Mouse (Mus musculus): Measurements from ENCODE around the gene Haghl. TPM values are rescaled to one million over a fixed set of nuclear protein-coding genes. Genes with fewer than 3 reads are reported as not detected.
"Not testable (repeated sequence)": the region's sequence is repeated elsewhere in the genome, so short reads cannot be mapped to it uniquely, and the experiment has no call there.

Gene Haghl
- polyA plus RNA-seq, 2 experiments = 5.8 to 7.6 TPM

- H3K36me3 ChIP-seq (replicated peaks; ENCODE audit: control insufficient read depth, insufficient read depth, low read depth) = no peaks in the 10 kb centered on the region
- H3K9me3 ChIP-seq (ENCODE audit: control insufficient read depth, low read length) = no peaks in the 10 kb centered on the region
- no peaks in the 10 kb centered on the region for H3K27me3 ChIP-seq (ENCODE audit: control insufficient read depth, insufficient read depth, low read length)
- 49% methylated on average over 10 of the region's 10 CpGs for WGBS (ENCODE audit: insufficient replicate concordance)
- no peak overlapping the region for H3K4me2 ChIP-seq (ENCODE audit: low read depth)
- DNase-seq (ENCODE audit: low read depth in 3 of 3, low spot score in 3 of 3) = no peak
- ATAC-seq (ENCODE audit: insufficient read depth) = no peak
- H3K9ac ChIP-seq (replicated peaks) = no peak overlapping the region
- TF ChIP-seq CTCF (IDR thresholded peaks at IDR 0.05; ENCODE audit: low read depth) (no peak), EP300 (IDR thresholded peaks at IDR 0.05; ENCODE audit: low read depth) (no peak)
- H3K4me1 ChIP-seq (replicated peaks; ENCODE audit: control insufficient read depth in 2 of 2, insufficient read depth in 2 of 2, low read length in 1 of 2) = no peaks in the 10 kb centered on the region
- no peak overlapping the region for H3K27ac ChIP-seq
- no peak overlapping the region for H3K4me3 ChIP-seq (ENCODE audit: insufficient read depth in 1 of 2, low read depth in 2 of 2, low read length in 2 of 2)
Measured at GRCm38 (mm10) chr17:25744311-25744710, 41.2 kb downstream of the Haghl start.

DNA sequence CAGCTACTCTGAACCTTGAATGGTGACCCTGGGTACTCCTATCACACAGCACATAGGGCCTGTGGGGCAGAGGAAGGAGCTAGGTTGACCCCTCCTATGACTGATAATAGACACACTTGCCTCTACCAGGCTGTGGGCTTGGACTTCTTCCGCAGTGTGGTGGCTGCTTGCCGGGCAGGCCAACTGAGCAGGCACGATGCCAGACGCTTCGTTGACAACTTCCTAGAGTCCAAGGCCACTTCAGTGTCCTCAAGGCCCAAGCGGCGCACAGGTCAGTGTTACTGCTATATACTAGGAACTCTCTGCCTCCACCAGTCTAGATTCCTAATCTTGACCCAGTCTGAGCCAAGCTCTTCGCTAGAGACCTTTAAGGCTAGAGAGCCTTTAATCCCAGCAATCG is 41.6 kb downstream of the Haghl start:
- Histone ChIP-seq H3K27ac (no peak overlapping the region), H3K9me3 (ENCODE audit: control insufficient read depth, low read length) (no peaks in the 10 kb centered on the region), H3K27me3 (ENCODE audit: control insufficient read depth, insufficient read depth, low read length) (no peaks in the 10 kb centered on the region), H3K36me3 (replicated peaks; ENCODE audit: control insufficient read depth, insufficient read depth, low read depth) (no peaks in the 10 kb centered on the region), H3K4me2 (ENCODE audit: low read depth) (no peak overlapping the region), H3K4me1 (replicated peaks; ENCODE audit: control insufficient read depth in 2 of 2, insufficient read depth in 2 of 2, low read length in 1 of 2) (no peaks in the 10 kb centered on the region), H3K9ac (replicated peaks) (no peak overlapping the region), H3K4me3 (ENCODE audit: insufficient read depth in 1 of 2, low read depth in 2 of 2, low read length in 2 of 2) (no peak overlapping the region)
- DNase-seq (ENCODE audit: low read depth in 3 of 3, low spot score in 3 of 3) (no peak), ATAC-seq (ENCODE audit: insufficient read depth) (no peak)
- WGBS (ENCODE audit: insufficient replicate concordance) = 80% methylated on average over 9 of the region's 9 CpGs
- no peak for TF ChIP-seq CTCF (IDR thresholded peaks at IDR 0.05; ENCODE audit: low read depth)
- no peak for TF ChIP-seq EP300 (IDR thresholded peaks at IDR 0.05; ENCODE audit: low read depth)

- H3K27me3 ChIP-seq (ENCODE audit: control insufficient read depth, insufficient read depth, low read length); H3K27ac ChIP-seq; ATAC-seq (ENCODE audit: insufficient read depth); DNase-seq (ENCODE audit: low read depth in 3 of 3, low spot score in 3 of 3); H3K4me2 ChIP-seq (ENCODE audit: low read depth); H3K9ac ChIP-seq (replicated peaks); H3K4me1 ChIP-seq (replicated peaks; ENCODE audit: control insufficient read depth in 2 of 2, insufficient read depth in 2 of 2, low read length in 1 of 2); H3K36me3 ChIP-seq (replicated peaks; ENCODE audit: control insufficient read depth, insufficient read depth, low read depth); H3K9me3 ChIP-seq (ENCODE audit: control insufficient read depth, low read length); H3K4me3 ChIP-seq (ENCODE audit: insufficient read depth in 1 of 2, low read depth in 2 of 2, low read length in 2 of 2): not testable (repeated sequence)
- 57% methylated on average over 12 of the region's 12 CpGs for WGBS (ENCODE audit: insufficient replicate concordance)
Measured at GRCm38 (mm10) chr17:25741471-25741870, 44.0 kb downstream of the Haghl start.

DNA sequence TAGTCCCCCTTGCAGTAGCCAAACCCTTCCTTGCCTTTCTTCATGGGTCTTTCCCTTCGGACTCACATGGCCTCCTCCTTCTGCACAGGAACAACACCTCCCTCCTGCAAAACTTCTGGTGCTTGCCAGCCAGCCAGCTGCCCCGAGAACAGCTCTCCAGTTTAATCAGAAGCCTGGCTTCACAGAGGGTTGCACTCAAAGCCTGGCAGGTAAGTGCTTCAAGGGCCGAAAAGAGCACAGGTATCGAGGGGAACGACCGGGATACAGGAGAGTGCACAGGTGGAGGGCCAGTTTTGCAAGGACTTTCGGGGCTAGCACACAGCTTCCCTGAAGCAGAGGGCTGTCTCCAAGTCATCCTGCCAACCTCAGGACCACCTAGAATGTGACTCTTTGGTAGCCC is 46.6 kb downstream of the Haghl start:
- Histone ChIP-seq H3K4me2 (ENCODE audit: low read depth) (no peak overlapping the region), H3K9ac (replicated peaks) (no peak overlapping the region), H3K9me3 (ENCODE audit: control insufficient read depth, low read length) (no peaks in the 10 kb centered on the region), H3K27ac (no peak overlapping the region), H3K36me3 (replicated peaks; ENCODE audit: control insufficient read depth, insufficient read depth, low read depth) (no peaks in the 10 kb centered on the region), H3K27me3 (ENCODE audit: control insufficient read depth, insufficient read depth, low read length) (no peaks in the 10 kb centered on the region), H3K4me1 (replicated peaks; ENCODE audit: control insufficient read depth in 2 of 2, insufficient read depth in 2 of 2, low read length in 1 of 2) (no peaks in the 10 kb centered on the region), H3K4me3 (ENCODE audit: insufficient read depth in 1 of 2, low read depth in 2 of 2, low read length in 2 of 2) (no peak overlapping the region)
- TF ChIP-seq EP300 (IDR thresholded peaks at IDR 0.05; ENCODE audit: low read depth) (no peak), CTCF (IDR thresholded peaks at IDR 0.05; ENCODE audit: low read depth) (no peak)
- WGBS (ENCODE audit: insufficient replicate concordance) = 58% methylated on average over 7 of the region's 7 CpGs
- no peak for DNase-seq (ENCODE audit: low read depth in 3 of 3, low spot score in 3 of 3)
- no peak for ATAC-seq (ENCODE audit: insufficient read depth)

- Histone ChIP-seq H3K4me2 (ENCODE audit: low read depth) (no peak within 1 kb of the TSS), H3K4me3 (ENCODE audit: insufficient read depth in 1 of 2, low read depth in 2 of 2, low read length in 2 of 2) (no peak within 1 kb of the TSS), H3K27ac (no peak within 1 kb of the TSS), H3K27me3 (ENCODE audit: control insufficient read depth, insufficient read depth, low read length) (no peaks in the 10 kb centered on the region), H3K9me3 (ENCODE audit: control insufficient read depth, low read length) (no peaks in the 10 kb centered on the region), H3K4me1 (replicated peaks; ENCODE audit: control insufficient read depth in 2 of 2, insufficient read depth in 2 of 2, low read length in 1 of 2) (no peaks in the 10 kb centered on the region), H3K9ac (replicated peaks) (no peak within 1 kb of the TSS), H3K36me3 (replicated peaks; ENCODE audit: control insufficient read depth, insufficient read depth, low read depth) (no peaks in the 10 kb centered on the region)
- TF ChIP-seq EP300 (IDR thresholded peaks at IDR 0.05; ENCODE audit: low read depth) (no peak), CTCF (IDR thresholded peaks at IDR 0.05; ENCODE audit: low read depth) (no peak)
- ATAC-seq (ENCODE audit: insufficient read depth) (no peak), DNase-seq (ENCODE audit: low read depth in 3 of 3, low spot score in 3 of 3) (no peak)
- WGBS (ENCODE audit: insufficient replicate concordance) = 58% methylated on average over 3 of the region's 3 CpGs
Measured at GRCm38 (mm10) chr17:25735745-25736144, 49.7 kb downstream of the Haghl start, which contains the start of gene Mslnl. Gene Mslnl, plus strand, starts transcription at chr17:25736042.

Data from liver, embryonic 14.5 days (tissue).